Mouse (Mus musculus): Measurements from ENCODE around the gene Tollip. TPM values are rescaled to one million over a fixed set of nuclear protein-coding genes. Genes with fewer than 3 reads are reported as not detected.
A peak's percentile ranks its signal among the peaks of the same experiment; 100 is the strongest.

Tollip gene
- polyA plus RNA-seq (2014; fragmentation: Nextera tagmentation; extraction: Ambion mirVana), result 59.8 and 70.7 TPM in 2 replicates

DNA sequence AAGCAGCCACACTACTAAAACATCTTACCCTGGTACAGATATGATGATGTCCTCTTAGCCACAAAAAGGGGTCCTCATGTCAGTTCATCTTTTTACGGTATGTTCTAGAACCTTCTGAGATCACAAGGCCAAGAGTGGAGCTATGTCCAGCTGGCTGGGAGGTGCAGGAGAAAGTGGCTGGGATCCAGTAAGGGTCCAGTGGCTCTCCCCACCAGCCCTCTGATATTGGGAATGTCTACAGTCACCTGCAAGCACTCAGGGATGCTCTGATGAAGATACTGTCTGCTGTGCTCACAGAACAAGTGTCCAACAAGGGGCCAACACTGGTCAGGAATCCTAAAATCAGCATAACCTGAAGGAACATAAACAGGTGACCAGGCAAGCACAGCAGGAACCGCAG is at the start of gene Tollip:
Gene Tollip (minus strand): TSS at position 101 of the 400 bp plus-strand sequence.
- no peaks in the 10 kb centered on the region; the same call in 1 of the 2 replicates for H3K27me3 ChIP-seq (ENCODE audit: control insufficient read depth, insufficient read depth, low read length)
- WGBS, result 89% methylated on average over 2 of the region's 2 CpGs
- H3K9me3 ChIP-seq (ENCODE audit: control insufficient read depth, low read length), result no peaks in the 10 kb centered on the region
- H3K4me1 ChIP-seq (replicated peaks; ENCODE audit: control insufficient read depth, insufficient read depth, low read length), result no peaks in the 10 kb centered on the region
- H3K4me3 ChIP-seq (ENCODE audit: low read depth, low read length), result no peak within 1 kb of the TSS
- no peaks in the 10 kb centered on the region for H3K36me3 ChIP-seq (ENCODE audit: control insufficient read depth, insufficient read depth, low read length)
- H3K27ac ChIP-seq (ENCODE audit: low read depth, low read length), result no peak within 1 kb of the TSS
- no peak within 1 kb of the TSS for H3K9ac ChIP-seq (ENCODE audit: low read length)
- no peak within 1 kb of the TSS for H3K4me2 ChIP-seq (ENCODE audit: low read depth, low read length, severe bottlenecking)
- ATAC-seq (replicated peaks; ENCODE audit: low FRiP score) (no peak), DNase-seq (ENCODE audit: low spot score) (peak; percentile 5)

DNA sequence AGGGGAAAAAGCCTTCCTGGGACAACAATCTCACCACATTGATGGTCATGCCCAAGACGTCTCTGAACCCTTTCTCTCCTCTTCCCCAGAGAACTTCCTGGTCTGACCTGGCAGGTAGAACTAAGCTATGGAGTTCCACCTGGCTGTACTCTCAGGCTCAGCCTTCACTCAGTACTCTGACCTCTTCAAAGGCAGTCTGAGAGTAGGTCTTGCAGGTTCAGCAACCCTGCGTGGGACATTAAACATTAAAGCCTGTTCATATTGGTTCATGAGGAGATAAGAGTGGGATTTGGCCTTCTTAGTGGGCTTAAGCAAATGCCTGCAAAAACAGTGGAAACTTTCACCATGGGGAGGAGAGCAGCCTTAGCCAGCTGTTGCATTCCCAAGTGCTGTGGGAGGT is 48.0 kb upstream of the Tollip start:
- no peak for ATAC-seq (replicated peaks; ENCODE audit: low FRiP score)
- Histone ChIP-seq H3K27ac (ENCODE audit: low read depth, low read length) (no peak overlapping the region), H3K36me3 (ENCODE audit: control insufficient read depth, insufficient read depth, low read length) (no peaks in the 10 kb centered on the region; the same call in 1 of the 2 replicates), H3K4me2 (ENCODE audit: low read depth, low read length, severe bottlenecking) (no peak overlapping the region), H3K4me1 (replicated peaks; ENCODE audit: control insufficient read depth, insufficient read depth, low read length) (peaks cover 9% of the 10 kb centered on the region; the same call in 1 of the 2 replicates), H3K4me3 (ENCODE audit: low read depth, low read length) (no peak overlapping the region), H3K27me3 (ENCODE audit: control insufficient read depth, insufficient read depth, low read length) (no peaks in the 10 kb centered on the region), H3K9me3 (ENCODE audit: control insufficient read depth, low read length) (no peaks in the 10 kb centered on the region), H3K9ac (ENCODE audit: low read length) (no peak overlapping the region)
- 89% methylated on average over 2 of the region's 2 CpGs for WGBS
- no peak for DNase-seq (ENCODE audit: low spot score)

DNA sequence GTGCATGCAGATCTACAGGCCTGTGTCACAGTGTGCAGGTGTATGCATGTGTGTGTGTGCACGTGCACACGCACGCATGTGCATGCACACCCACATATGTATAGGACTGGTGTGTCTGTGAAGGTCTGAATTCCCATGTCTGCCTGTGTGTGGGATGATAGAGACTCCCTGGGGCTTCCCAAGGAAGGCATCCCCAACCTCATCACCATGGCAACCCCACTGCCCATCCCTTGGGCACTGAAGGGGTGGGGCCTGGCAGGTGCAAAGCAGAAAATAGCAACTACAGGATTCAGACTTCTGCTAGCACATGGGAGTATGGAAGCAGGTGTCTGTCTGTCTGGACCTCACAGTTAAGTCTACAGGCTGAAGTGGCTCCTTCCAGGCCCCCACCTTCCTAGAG is 44.2 kb upstream of the Tollip start:
- 95% methylated on average over 3 of the region's 3 CpGs for WGBS
- Histone ChIP-seq H3K27me3 (ENCODE audit: control insufficient read depth, insufficient read depth, low read length) (no peaks in the 10 kb centered on the region), H3K9ac (ENCODE audit: low read length) (no peak overlapping the region), H3K9me3 (ENCODE audit: control insufficient read depth, low read length) (no peaks in the 10 kb centered on the region), H3K36me3 (ENCODE audit: control insufficient read depth, insufficient read depth, low read length) (no peaks in the 10 kb centered on the region; the same call in 1 of the 2 replicates), H3K27ac (ENCODE audit: low read depth, low read length) (no peak overlapping the region), H3K4me3 (ENCODE audit: low read depth, low read length) (no peak overlapping the region), H3K4me1 (replicated peaks; ENCODE audit: control insufficient read depth, insufficient read depth, low read length) (0 out of 2 replicates have a peak, but pooled peaks cover 2% of the 10 kb centered on the region), H3K4me2 (ENCODE audit: low read depth, low read length, severe bottlenecking) (no peak overlapping the region)
- ATAC-seq (replicated peaks; ENCODE audit: low FRiP score), result no peak
- DNase-seq (ENCODE audit: low spot score), result no peak

DNA sequence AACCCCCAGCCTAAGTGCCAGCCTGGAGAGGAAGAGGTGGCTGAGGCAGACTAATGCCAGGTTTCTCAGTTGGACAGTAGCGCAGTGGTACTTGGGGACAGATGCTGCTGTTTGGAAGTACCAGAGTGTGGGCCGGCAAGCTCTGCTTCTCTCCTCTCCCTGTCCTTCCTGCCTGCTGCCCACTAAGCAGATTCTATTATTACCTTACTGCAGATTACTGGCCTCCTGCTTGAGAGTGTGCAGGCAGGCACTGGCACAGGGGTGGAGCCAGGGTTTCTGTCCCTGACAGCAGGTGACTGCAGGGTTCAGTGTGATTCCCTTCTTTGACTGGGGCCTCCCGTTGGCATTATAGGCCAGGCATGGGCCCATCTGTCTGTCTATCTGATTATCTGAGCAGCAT is 43.2 kb upstream of the Tollip start:
- H3K4me1 ChIP-seq (replicated peaks; ENCODE audit: control insufficient read depth, insufficient read depth, low read length), result 0 out of 2 replicates have a peak, but pooled peaks cover 3% of the 10 kb centered on the region
- WGBS, result 83% methylated on average over 3 of the region's 3 CpGs

DNA sequence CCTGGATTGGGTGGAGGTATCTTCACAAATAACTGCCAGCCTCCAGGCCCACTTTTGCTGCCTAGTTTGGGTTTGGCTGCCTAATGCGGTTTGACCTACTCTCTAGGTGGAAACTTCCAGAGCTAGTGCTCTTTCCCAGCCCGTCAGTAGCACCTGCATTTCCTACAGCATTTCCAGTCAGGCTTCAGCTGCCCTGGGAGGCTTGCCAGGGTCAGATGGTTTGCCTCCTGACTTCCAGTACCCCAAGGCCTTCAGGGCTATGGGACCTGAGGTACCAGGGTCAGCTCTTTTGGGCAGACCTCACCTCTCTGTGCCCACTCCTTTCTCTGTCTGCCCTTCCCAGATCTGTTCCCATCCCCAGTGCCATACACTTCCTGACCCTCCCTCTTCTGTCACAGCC is 42.6 kb upstream of the Tollip start:
- H3K9ac ChIP-seq (ENCODE audit: low read length), result no peak overlapping the region
- WGBS, result 86% methylated on average over 2 of the region's 2 CpGs

More for the DNA sequence above, 43.2 kb upstream of the Tollip start:
- ATAC-seq (replicated peaks; ENCODE audit: low FRiP score), result no peak
- no peak overlapping the region for H3K4me2 ChIP-seq (ENCODE audit: low read depth, low read length, severe bottlenecking)
- H3K36me3 ChIP-seq (ENCODE audit: control insufficient read depth, insufficient read depth, low read length), result no peaks in the 10 kb centered on the region; the same call in 1 of the 2 replicates
- no peak overlapping the region for H3K9ac ChIP-seq (ENCODE audit: low read length)
- no peak for DNase-seq (ENCODE audit: low spot score)
- no peak overlapping the region for H3K27ac ChIP-seq (ENCODE audit: low read depth, low read length)
- no peak overlapping the region for H3K4me3 ChIP-seq (ENCODE audit: low read depth, low read length)
- no peaks in the 10 kb centered on the region for H3K9me3 ChIP-seq (ENCODE audit: control insufficient read depth, low read length)
- H3K27me3 ChIP-seq (ENCODE audit: control insufficient read depth, insufficient read depth, low read length), result no peaks in the 10 kb centered on the region

DNA sequence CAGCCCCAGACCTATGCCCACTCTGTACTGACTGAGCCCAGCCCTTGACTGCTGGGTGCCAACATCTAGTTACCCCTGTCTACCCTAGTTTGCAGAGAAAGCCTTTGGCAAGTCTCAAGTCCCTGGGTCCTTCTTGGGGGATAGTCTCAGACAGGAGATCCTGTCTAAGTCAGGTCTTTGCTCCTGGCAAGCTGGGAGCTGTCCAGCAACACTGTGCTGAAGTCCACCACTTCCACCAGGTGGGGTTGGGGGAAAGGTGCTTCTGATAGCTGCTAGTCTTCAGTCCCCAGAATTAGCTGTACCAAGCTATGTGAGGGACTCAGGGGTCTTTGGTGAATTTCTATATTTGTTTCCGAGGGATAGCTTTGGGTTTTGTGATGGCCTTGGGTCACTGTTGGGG is 40.8 kb upstream of the Tollip start:
- Histone ChIP-seq H3K27ac (ENCODE audit: low read depth, low read length) (no peak overlapping the region), H3K4me3 (ENCODE audit: low read depth, low read length) (no peak overlapping the region), H3K9me3 (ENCODE audit: control insufficient read depth, low read length) (no peaks in the 10 kb centered on the region), H3K9ac (ENCODE audit: low read length) (no peak overlapping the region), H3K4me1 (replicated peaks; ENCODE audit: control insufficient read depth, insufficient read depth, low read length) (0 out of 2 replicates have a peak, but pooled peaks cover 3% of the 10 kb centered on the region), H3K4me2 (ENCODE audit: low read depth, low read length, severe bottlenecking) (no peak overlapping the region), H3K27me3 (ENCODE audit: control insufficient read depth, insufficient read depth, low read length) (no peaks in the 10 kb centered on the region), H3K36me3 (ENCODE audit: control insufficient read depth, insufficient read depth, low read length) (no peaks in the 10 kb centered on the region)
- ATAC-seq (replicated peaks; ENCODE audit: low FRiP score) (no peak), DNase-seq (ENCODE audit: low spot score) (no peak)
- 93% methylated on average over 1 of the region's 1 CpGs for WGBS

More for the DNA sequence above, 42.6 kb upstream of the Tollip start:
- Histone ChIP-seq H3K36me3 (ENCODE audit: control insufficient read depth, insufficient read depth, low read length) (no peaks in the 10 kb centered on the region; the same call in 1 of the 2 replicates), H3K27me3 (ENCODE audit: control insufficient read depth, insufficient read depth, low read length) (no peaks in the 10 kb centered on the region), H3K4me1 (replicated peaks; ENCODE audit: control insufficient read depth, insufficient read depth, low read length) (0 out of 2 replicates have a peak, but pooled peaks cover 3% of the 10 kb centered on the region), H3K27ac (ENCODE audit: low read depth, low read length) (no peak overlapping the region), H3K9me3 (ENCODE audit: control insufficient read depth, low read length) (no peaks in the 10 kb centered on the region), H3K4me2 (ENCODE audit: low read depth, low read length, severe bottlenecking) (no peak overlapping the region), H3K4me3 (ENCODE audit: low read depth, low read length) (no peak overlapping the region)
- no peak for ATAC-seq (replicated peaks; ENCODE audit: low FRiP score)
- DNase-seq (ENCODE audit: low spot score), result no peak

DNA sequence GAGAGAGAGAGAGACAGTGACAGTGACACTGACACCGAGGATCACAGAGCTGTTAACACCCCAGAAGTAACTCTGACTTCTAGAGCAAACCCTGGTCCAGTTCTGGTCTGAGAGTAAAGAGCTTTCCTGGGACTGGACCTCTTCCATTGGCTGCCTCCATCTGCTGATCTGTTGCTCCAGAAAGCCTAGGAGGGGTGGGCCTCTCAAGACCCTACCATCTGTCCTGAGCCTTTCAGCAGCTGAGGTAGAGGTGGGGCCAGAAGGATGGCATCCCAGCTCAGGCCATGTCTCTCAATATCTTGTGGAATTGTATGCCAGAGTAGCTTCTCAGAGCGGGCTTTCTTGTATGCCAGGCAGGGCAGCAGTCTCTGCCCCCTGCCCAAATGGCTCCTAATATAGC is 39.9 kb upstream of the Tollip start:
- no peak overlapping the region for H3K9ac ChIP-seq (ENCODE audit: low read length)
- H3K27ac ChIP-seq (ENCODE audit: low read depth, low read length), result no peak overlapping the region
- H3K9me3 ChIP-seq (ENCODE audit: control insufficient read depth, low read length), result no peaks in the 10 kb centered on the region
- H3K4me1 ChIP-seq (replicated peaks; ENCODE audit: control insufficient read depth, insufficient read depth, low read length), result 0 out of 2 replicates have a peak, but pooled peaks cover 5% of the 10 kb centered on the region
- no peak for DNase-seq (ENCODE audit: low spot score)
- H3K4me2 ChIP-seq (ENCODE audit: low read depth, low read length, severe bottlenecking), result no peak overlapping the region
- no peak overlapping the region for H3K4me3 ChIP-seq (ENCODE audit: low read depth, low read length)
- WGBS, result 90% methylated on average over 2 of the region's 2 CpGs
- no peaks in the 10 kb centered on the region for H3K27me3 ChIP-seq (ENCODE audit: control insufficient read depth, insufficient read depth, low read length)
- ATAC-seq (replicated peaks; ENCODE audit: low FRiP score), result no peak
- no peaks in the 10 kb centered on the region for H3K36me3 ChIP-seq (ENCODE audit: control insufficient read depth, insufficient read depth, low read length)

DNA sequence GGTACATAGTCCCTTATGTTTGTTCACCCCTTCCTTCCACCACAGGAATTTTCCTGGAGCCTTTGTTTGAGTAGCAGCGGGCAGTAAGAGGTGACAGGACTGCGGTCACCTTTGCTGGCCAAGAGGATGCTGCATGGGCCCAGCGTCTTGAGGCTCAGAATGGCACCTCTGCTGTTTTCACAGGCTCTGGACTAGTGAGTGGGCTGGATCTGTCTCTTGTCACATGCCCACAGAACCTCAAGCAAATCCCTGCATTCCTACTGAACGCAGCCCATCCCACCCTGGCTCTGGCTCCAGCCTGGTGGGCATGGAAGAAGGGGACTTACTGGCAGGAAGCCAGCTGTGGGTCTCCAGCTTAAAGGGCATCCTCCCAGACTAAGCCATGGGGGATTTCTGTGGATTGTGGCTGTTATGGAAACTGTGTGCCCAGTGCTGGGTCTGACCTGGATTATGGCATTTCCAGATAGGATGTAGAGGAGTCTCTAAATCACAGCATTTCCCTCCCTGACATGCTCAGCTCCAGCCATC is 39.3 kb upstream of the Tollip start:
- ATAC-seq (replicated peaks; ENCODE audit: low FRiP score), result no peak
- no peak overlapping the region for H3K4me2 ChIP-seq (ENCODE audit: low read depth, low read length, severe bottlenecking)
- no peak overlapping the region for H3K9ac ChIP-seq (ENCODE audit: low read length)
- no peaks in the 10 kb centered on the region for H3K9me3 ChIP-seq (ENCODE audit: control insufficient read depth, low read length)
- 85% methylated on average over 4 of the region's 4 CpGs for WGBS
- H3K27me3 ChIP-seq (ENCODE audit: control insufficient read depth, insufficient read depth, low read length), result no peaks in the 10 kb centered on the region
- no peak overlapping the region for H3K4me3 ChIP-seq (ENCODE audit: low read depth, low read length)
- no peak for DNase-seq (ENCODE audit: low spot score)
- no peak overlapping the region for H3K27ac ChIP-seq (ENCODE audit: low read depth, low read length)
- H3K36me3 ChIP-seq (ENCODE audit: control insufficient read depth, insufficient read depth, low read length), result no peaks in the 10 kb centered on the region
- 0 out of 2 replicates have a peak, but pooled peaks cover 5% of the 10 kb centered on the region for H3K4me1 ChIP-seq (replicated peaks; ENCODE audit: control insufficient read depth, insufficient read depth, low read length)

DNA sequence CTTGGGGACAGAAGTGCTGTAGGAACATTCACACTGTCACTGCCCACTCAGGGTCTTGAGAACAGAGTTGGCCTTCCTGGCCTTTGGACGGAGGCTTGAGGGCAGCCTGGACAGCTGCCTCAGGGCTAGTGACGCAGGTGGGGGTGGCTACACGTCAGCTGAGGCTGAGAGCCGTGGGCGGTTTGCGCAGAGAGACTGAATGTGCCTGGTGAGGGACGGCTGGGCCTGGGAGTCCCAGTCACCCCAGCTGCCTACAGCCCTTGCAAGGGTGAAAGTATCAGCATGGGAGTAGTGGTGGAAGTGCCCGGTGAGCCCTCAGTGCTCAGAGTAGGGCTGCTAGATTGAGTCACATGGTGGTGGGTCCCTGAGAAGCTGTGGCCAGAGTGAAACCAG is 37.9 kb upstream of the Tollip start:
- H3K4me1 ChIP-seq (replicated peaks; ENCODE audit: control insufficient read depth, insufficient read depth, low read length), result peaks cover 5% of the 10 kb centered on the region; the same call in 1 of the 2 replicates
- no peaks in the 10 kb centered on the region for H3K27me3 ChIP-seq (ENCODE audit: control insufficient read depth, insufficient read depth, low read length)
- no peak overlapping the region for H3K27ac ChIP-seq (ENCODE audit: low read depth, low read length)
- H3K4me2 ChIP-seq (ENCODE audit: low read depth, low read length, severe bottlenecking), result no peak overlapping the region
- H3K4me3 ChIP-seq (ENCODE audit: low read depth, low read length), result no peak overlapping the region
- peaks cover 4% of the 10 kb centered on the region; the same call in 1 of the 2 replicates for H3K36me3 ChIP-seq (ENCODE audit: control insufficient read depth, insufficient read depth, low read length)
- DNase-seq (ENCODE audit: low spot score) (no peak), ATAC-seq (replicated peaks; ENCODE audit: low FRiP score) (no peak)
- H3K9me3 ChIP-seq (ENCODE audit: control insufficient read depth, low read length), result no peaks in the 10 kb centered on the region
- no peak overlapping the region for H3K9ac ChIP-seq (ENCODE audit: low read length)
- WGBS, result 86% methylated on average over 8 of the region's 8 CpGs
